Mouse (Mus musculus) liver, embryonic 11.5 days (tissue): ENCODE data around the gene Morn5. TPM values are rescaled to one million over a fixed set of nuclear protein-coding genes. Genes with fewer than 3 reads are reported as not detected.

Source experiments
- polyA plus RNA-seq: library from polyadenylated mRNA; unstranded; fragments of >200 nt; fragmentation: Nextera tagmentation; extraction: Ambion mirVana; gene quantifications from 2 replicates; pipeline ENCODE4 v1.2.1, GENCODE M21; 2014

Gene Morn5
- polyA plus RNA-seq, 1 experiment from 2014 or later = not detected

Other genes with a start within 250 kb of the Morn5 start
- gene Ttll11, start 69.5 kb upstream of the Morn5 start, polyA plus RNA-seq = 0.36 and 0.45 TPM in 2 replicates
- 251 and 269 TPM in 2 replicates for gene Ndufa8, start 52 bp upstream of the Morn5 start, polyA plus RNA-seq
- 0.59 and 0.99 TPM in 2 replicates for gene Lhx6, start 56.0 kb downstream of the Morn5 start, polyA plus RNA-seq
- 31.4 and 36.2 TPM in 2 replicates for gene Mrrf, start 86.9 kb downstream of the Morn5 start, polyA plus RNA-seq
- gene Rbm18, start 87.3 kb downstream of the Morn5 start, polyA plus RNA-seq = 38.4 and 42.8 TPM in 2 replicates
- 28.6 and 30.3 TPM in 2 replicates for gene Ptgs1, start 181.0 kb downstream of the Morn5 start, polyA plus RNA-seq